Mouse (Mus musculus) heart, embryonic 15.5 days (tissue): Measurements from ENCODE around the gene Hspg2. TPM values are rescaled to one million over a fixed set of nuclear protein-coding genes. Genes with fewer than 3 reads are reported as not detected.

Source experiments
- ATAC-seq: fragments of 200-750 bp; cut with Nextera tagmentation; replicated peaks from 2 replicates; pipeline ENCODE4 v1.8.0; 2017; ENCODE audit warnings: low read depth, moderate TSS enrichment; ENCODE audit not compliant: insufficient number of reproducible peaks, insufficient read depth, low FRiP score
- H3K27ac ChIP-seq: fragments of 300-500 bp; sonication (generic); 2 replicates; pipeline ENCODE4 v1.5.1; 2015; ENCODE audit warnings: mild to moderate bottlenecking, inconsistent platforms
- H3K27me3 ChIP-seq: fragments of 300-500 bp; sonication (generic); 2 replicates; pipeline ENCODE4 v1.6.1; 2015; ENCODE audit warnings: inconsistent platforms
- H3K36me3 ChIP-seq: fragments of 300-500 bp; sonication (generic); 2 replicates; pipeline ENCODE4 v1.6.1; 2015; ENCODE audit warnings: mild to moderate bottlenecking, inconsistent platforms
- H3K4me1 ChIP-seq: fragments of 300-500 bp; sonication (generic); replicated peaks from 2 replicates; pipeline ENCODE4 v1.6.1; 2015; ENCODE audit warnings: inconsistent platforms
- H3K4me2 ChIP-seq: fragments of 300-500 bp; sonication (generic); 2 replicates; pipeline ENCODE4 v1.6.1; 2015; ENCODE audit warnings: inconsistent platforms, mild to moderate bottlenecking, moderate library complexity
- H3K4me3 ChIP-seq: fragments of 300-500 bp; sonication (generic); 2 replicates; pipeline ENCODE4 v1.5.1; 2015; ENCODE audit warnings: mild to moderate bottlenecking, inconsistent platforms
- H3K9ac ChIP-seq: fragments of 300-500 bp; sonication (generic); 2 replicates; pipeline ENCODE4 v1.6.1; 2015; ENCODE audit warnings: mild to moderate bottlenecking, inconsistent platforms
- H3K9me3 ChIP-seq: fragments of 300-500 bp; sonication (generic); replicated peaks from 2 replicates; pipeline ENCODE4 v1.6.1; 2016; ENCODE audit warnings: inconsistent platforms
- WGBS: fragments of 180-500 bp; shearing (Covaris S2); methylation state at CpG from one replicate; pipeline ENCODE4 v1.1.7; 2015; ENCODE audit warnings: mixed read lengths; 5-methylcytosine and 5-hydroxymethylcytosine counted together
- polyA plus RNA-seq: library from polyadenylated mRNA; unstranded; fragments of >200 nt; fragmentation: Nextera tagmentation; extraction: Ambion mirVana; gene quantifications from 2 replicates; pipeline ENCODE4 v1.2.1, GENCODE M21; 2015

The Hspg2 gene
- polyA plus RNA-seq, 1 experiment from 2014 or later: 41.3 TPM

DNA sequence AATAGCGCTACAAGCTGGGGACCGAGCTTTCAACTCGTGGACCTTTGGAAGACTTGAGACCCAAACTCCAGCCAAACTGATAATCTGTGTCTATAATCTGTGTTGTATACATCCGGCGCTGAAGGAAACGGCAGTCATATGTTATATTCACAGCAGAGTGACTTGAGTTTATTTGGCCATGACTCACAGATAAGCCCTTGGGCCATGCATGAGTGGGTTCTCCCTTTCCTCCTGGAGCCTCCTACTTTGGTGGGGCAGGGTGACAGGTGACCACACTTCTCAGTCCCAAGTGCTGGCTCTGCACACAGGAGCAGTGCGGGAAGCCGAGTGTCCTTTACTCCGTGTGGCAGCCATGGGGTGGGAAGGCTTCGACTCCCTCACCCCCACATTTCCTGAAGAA, 38.1 kb downstream of the Hspg2 start:
- H3K4me1 ChIP-seq: peaks cover 26% of the 10 kb centered on the region
- H3K36me3 ChIP-seq: peaks cover 85% of the 10 kb centered on the region
- H3K27me3 ChIP-seq: no peaks in the 10 kb centered on the region
- H3K9me3 ChIP-seq: no peaks in the 10 kb centered on the region
- H3K9ac ChIP-seq: no peak overlapping the region
- H3K27ac ChIP-seq: 0 out of 2 replicates have a peak overlapping the region, but pooled peaks have one; percentile 29
- H3K4me2 ChIP-seq: no peak overlapping the region
- 74% methylated on average over 10 of the region's 10 CpGs for WGBS
- no peak overlapping the region for H3K4me3 ChIP-seq
- ATAC-seq: no peak

DNA sequence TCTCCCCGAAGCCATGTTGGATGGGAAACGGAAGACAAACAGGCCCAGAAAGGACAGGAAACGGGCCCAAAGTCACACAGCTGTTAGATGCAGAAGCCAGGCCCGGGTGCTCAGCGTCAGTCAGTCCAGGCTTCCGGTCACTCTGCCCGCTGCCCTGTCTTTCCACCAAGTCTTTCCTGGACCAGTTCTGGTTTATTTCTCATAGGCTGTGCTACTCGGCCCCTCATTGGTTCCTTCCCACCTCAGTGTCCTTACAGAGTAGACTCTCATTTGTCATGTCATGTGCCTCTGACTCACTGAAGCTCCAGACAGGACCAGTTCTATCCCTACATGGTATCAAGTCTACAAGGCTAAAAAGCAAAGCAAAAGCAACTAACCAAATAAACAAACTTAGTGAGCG, 41.0 kb downstream of the Hspg2 start:
- 70% methylated on average over 9 of the region's 9 CpGs for WGBS
- Histone ChIP-seq H3K4me1 (0 out of 2 replicates have a peak, but pooled peaks cover 3% of the 10 kb centered on the region), H3K4me2 (no peak overlapping the region), H3K36me3 (peaks cover 86% of the 10 kb centered on the region), H3K27me3 (no peaks in the 10 kb centered on the region), H3K4me3 (no peak overlapping the region), H3K9me3 (no peaks in the 10 kb centered on the region), H3K27ac (no peak overlapping the region), H3K9ac (no peak overlapping the region)
- ATAC-seq: no peak; the same call in 1 of the 2 replicates

DNA sequence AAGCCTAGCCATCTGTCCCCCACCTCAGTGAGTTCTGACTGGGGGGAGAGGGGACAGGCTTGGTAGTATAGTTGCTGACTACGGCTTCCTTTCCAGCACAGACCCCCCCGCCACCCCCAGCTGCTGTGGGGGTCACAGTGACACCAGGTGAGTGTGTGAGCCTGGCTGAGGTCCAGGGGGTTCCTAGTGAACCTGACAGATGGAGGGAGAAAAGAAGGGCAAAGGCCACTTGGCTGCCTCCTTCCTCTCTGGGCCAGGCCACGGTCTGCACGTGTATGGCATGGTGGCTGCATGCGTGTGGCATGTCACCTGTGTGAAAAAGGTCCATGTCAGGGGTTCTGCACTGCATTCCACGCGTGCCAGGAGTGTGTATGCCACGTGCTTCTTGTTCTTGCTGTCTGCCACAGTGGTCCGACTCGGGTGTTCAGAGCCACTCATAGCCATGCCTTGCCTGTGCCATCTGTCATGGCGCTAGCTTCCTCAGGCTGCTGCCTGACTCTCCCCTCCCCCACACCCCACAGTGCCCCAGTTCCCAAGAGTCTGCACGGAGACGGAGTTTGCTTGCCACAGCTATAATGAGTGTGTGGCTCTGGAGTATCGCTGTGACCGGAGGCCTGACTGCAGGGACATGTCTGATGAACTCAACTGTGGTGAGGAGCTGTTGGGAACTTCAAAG, 41.6 kb downstream of the Hspg2 start:
- ATAC-seq: no peak
- H3K27me3 ChIP-seq: no peaks in the 10 kb centered on the region
- 86% methylated on average over 15 of the region's 15 CpGs for WGBS

DNA sequence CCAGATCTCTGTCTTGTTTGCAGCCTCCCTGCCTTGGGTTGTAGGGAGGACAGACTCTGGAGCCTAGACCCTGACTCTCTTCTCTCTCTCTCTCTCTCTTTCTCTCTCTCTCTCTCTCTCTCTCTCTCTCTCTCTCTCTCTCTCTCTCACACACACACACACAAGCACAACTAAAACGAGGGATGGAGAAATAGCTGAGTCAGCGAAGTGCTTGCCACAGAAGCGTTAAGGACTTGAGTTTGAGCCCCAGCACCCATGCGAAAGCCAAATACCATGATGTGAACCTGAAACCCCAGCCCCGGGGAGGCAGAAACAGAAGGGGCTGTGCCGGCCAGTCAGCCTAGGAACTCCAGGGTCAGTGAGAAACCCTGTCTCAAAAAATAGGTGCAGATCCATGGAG, 44.3 kb downstream of the Hspg2 start:
- Histone ChIP-seq H3K9me3 (no peaks in the 10 kb centered on the region), H3K27me3 (no peaks in the 10 kb centered on the region), H3K4me2 (no peak overlapping the region), H3K27ac (no peak overlapping the region), H3K4me1 (no peaks in the 10 kb centered on the region), H3K36me3 (peaks cover 96% of the 10 kb centered on the region), H3K9ac (no peak overlapping the region), H3K4me3 (no peak overlapping the region)
- no peak for ATAC-seq
- 81% methylated on average over 6 of the region's 6 CpGs for WGBS

More for the DNA sequence above, 41.6 kb downstream of the Hspg2 start:
- Histone ChIP-seq H3K27ac (no peak overlapping the region; the same call in 1 of the 2 replicates), H3K4me1 (0 out of 2 replicates have a peak, but pooled peaks cover 3% of the 10 kb centered on the region), H3K9me3 (no peaks in the 10 kb centered on the region), H3K9ac (no peak overlapping the region), H3K4me3 (no peak overlapping the region), H3K4me2 (no peak overlapping the region), H3K36me3 (peaks cover 84% of the 10 kb centered on the region)

DNA sequence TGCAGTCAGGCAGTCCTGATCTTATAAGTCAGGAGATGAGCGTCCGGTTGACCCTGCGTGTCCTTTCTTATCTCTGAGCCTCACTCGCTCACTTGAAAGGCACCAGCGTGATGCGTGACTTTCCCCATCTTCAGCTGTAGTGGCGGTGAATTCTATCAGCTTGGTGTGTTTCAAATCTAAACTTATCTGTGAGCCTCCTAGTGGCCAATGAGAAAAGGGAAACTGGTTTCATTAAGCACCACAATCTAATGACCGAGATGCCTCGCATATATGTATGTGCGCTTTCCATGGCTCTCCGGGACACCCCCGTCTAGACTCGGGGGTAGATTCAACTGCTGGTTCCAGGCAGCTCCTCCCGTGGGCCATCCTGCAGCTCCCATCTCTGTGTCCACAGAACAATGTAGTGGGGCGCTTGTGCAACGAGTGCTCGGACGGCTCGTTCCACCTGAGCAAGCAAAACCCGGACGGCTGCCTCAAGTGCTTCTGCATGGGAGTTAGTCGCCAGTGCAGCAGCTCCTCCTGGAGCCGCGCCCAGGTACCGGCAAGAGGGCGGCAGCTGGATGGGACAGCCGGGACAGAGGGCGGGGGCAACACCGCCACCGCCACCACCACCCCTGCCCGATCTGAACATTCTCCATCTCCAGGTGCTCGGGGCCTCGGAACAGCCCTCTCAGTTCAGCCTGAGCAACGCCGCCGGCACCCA, 49.6 kb downstream of the Hspg2 start:
- no peaks in the 10 kb centered on the region for H3K9me3 ChIP-seq

DNA sequence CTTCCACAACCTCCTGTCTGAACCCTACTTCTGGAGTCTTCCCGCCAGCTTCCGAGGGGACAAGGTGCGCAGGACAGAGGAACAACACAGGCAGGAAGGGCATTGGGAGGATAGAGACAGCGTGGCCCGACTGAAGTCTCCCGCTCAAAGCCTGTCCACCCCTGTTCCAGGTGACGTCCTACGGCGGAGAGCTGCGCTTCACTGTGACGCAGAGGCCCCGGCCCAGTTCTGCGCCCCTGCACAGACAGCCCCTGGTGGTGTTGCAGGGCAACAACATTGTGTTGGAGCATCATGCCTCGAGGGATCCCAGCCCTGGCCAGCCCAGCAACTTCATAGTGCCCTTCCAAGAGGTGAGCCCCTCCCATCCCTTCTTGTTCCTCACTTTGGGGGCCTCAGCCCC, 50.2 kb downstream of the Hspg2 start:
- no peak overlapping the region for H3K9ac ChIP-seq
- H3K4me3 ChIP-seq: no peak overlapping the region
- no peak for ATAC-seq
- peaks cover 98% of the 10 kb centered on the region for H3K36me3 ChIP-seq
- no peak overlapping the region for H3K27ac ChIP-seq
- H3K4me1 ChIP-seq: no peaks in the 10 kb centered on the region
- WGBS: 92% methylated on average over 14 of the region's 14 CpGs
- no peaks in the 10 kb centered on the region for H3K27me3 ChIP-seq
- H3K9me3 ChIP-seq: no peaks in the 10 kb centered on the region
- H3K4me2 ChIP-seq: no peak overlapping the region

More for the DNA sequence above, 49.6 kb downstream of the Hspg2 start:
- H3K27ac ChIP-seq: no peak overlapping the region
- H3K4me3 ChIP-seq: no peak overlapping the region
- no peak overlapping the region for H3K9ac ChIP-seq
- ATAC-seq: no peak
- H3K36me3 ChIP-seq: peaks cover 98% of the 10 kb centered on the region
- H3K4me2 ChIP-seq: no peak overlapping the region
- H3K27me3 ChIP-seq: no peaks in the 10 kb centered on the region
- WGBS: 74% methylated on average over 36 of the region's 36 CpGs
- H3K4me1 ChIP-seq: no peaks in the 10 kb centered on the region

DNA sequence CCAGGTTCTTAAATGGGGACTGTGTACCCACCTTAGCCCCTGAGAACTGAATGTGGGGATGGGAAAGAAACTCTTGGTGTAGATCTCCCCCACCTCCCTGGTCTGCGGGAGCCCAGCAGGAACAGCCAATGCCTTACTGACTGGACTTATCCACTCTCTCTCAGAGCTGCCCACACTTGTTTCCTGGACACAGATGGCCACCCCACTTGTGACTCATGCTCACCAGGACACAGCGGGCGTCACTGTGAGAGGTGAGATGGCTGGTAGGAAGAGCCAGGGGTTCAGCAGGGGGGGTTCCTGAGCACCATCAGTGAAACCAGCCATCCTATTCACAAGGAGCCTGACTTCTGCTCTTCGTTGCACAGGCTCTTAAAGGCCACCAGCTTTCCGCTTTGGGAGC, 51.8 kb downstream of the Hspg2 start:
- WGBS: 90% methylated on average over 5 of the region's 5 CpGs
- H3K4me1 ChIP-seq: no peaks in the 10 kb centered on the region
- H3K36me3 ChIP-seq: peaks cover 100% of the 10 kb centered on the region
- H3K4me2 ChIP-seq: no peak overlapping the region
- H3K9ac ChIP-seq: no peak overlapping the region
- no peaks in the 10 kb centered on the region for H3K27me3 ChIP-seq
- H3K4me3 ChIP-seq: no peak overlapping the region
- H3K27ac ChIP-seq: no peak overlapping the region
- ATAC-seq: no peak
- H3K9me3 ChIP-seq: no peaks in the 10 kb centered on the region

DNA sequence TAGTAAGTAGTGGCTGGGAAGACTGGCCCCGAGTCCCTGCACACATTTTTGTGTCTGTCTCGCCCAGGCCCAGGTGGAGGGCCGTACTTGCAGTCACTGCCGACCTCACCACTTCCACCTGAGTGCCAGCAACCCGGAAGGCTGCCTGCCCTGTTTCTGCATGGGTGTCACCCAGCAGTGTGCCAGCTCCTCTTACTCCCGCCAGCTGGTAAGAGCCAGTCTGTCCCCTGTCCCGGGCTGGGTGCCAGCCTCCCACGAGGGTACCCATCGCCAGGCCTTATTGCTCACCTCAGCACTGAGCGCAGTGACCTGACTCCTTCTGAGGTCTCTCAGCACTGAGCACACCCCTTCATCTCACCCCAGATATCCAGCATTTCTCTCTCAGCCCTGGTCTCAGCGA, 53.4 kb downstream of the Hspg2 start:
- H3K9me3 ChIP-seq: no peaks in the 10 kb centered on the region

DNA sequence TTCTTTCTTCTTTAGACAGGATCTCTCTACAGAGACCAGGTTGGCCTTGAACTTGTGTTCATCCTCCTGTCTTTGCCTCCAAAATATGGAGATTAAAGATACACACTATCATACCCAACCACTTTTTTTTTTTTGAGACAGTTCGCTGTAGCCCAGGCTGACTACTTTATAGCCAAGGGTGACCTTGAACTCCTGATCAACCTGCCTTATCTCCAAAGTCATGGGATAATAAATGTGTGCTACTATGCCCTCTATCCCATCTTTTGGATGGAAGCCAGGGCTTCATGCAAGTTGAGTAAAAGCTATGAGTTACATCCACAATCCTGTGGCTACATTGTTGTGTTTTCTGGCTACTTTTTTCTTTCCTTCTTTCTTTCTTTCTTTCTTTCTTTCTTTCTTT, 56.9 kb downstream of the Hspg2 start:
- H3K27ac ChIP-seq: no peak overlapping the region

More for the DNA sequence above, 53.4 kb downstream of the Hspg2 start:
- Histone ChIP-seq H3K4me2 (no peak overlapping the region), H3K4me3 (no peak overlapping the region), H3K27ac (no peak overlapping the region), H3K4me1 (no peaks in the 10 kb centered on the region), H3K9ac (no peak overlapping the region), H3K27me3 (no peaks in the 10 kb centered on the region), H3K36me3 (peaks cover 96% of the 10 kb centered on the region)
- ATAC-seq: no peak
- 90% methylated on average over 11 of the region's 11 CpGs for WGBS

DNA sequence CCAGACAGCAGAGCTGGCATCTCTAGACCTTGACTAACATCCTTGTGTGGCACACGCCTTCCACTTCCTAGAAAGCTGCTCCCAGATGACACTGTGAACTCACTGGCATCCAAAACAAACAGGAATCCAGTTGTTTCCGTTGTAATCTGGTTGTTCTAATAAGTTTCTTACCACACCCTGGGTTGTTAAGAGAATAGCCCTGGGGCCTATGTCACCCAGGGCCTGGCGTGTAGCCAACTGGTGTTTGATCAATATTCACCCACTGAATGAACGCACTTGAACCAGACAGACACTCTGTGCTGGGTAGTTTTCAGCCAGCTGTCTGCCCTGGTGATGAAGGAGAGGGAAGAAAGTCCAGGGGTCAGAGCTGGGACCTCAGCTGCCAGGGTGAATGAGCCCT, 58.8 kb downstream of the Hspg2 start:
- H3K36me3 ChIP-seq: peaks cover 96% of the 10 kb centered on the region
- WGBS: 75% methylated on average over 4 of the region's 4 CpGs
- H3K9ac ChIP-seq: no peak overlapping the region
- no peaks in the 10 kb centered on the region for H3K9me3 ChIP-seq
- H3K27ac ChIP-seq: no peak overlapping the region
- no peak for ATAC-seq
- H3K4me3 ChIP-seq: no peak overlapping the region
- no peaks in the 10 kb centered on the region for H3K27me3 ChIP-seq
- no peaks in the 10 kb centered on the region for H3K4me1 ChIP-seq
- H3K4me2 ChIP-seq: no peak overlapping the region

More for the DNA sequence above, 56.9 kb downstream of the Hspg2 start:
- H3K4me2 ChIP-seq: no peak overlapping the region
- ATAC-seq: no peak
- no peaks in the 10 kb centered on the region for H3K27me3 ChIP-seq
- H3K36me3 ChIP-seq: peaks cover 96% of the 10 kb centered on the region
- H3K9ac ChIP-seq: no peak overlapping the region
- 88% methylated on average over 1 of the region's 1 CpGs for WGBS
- no peaks in the 10 kb centered on the region for H3K4me1 ChIP-seq
- H3K4me3 ChIP-seq: no peak overlapping the region
- no peaks in the 10 kb centered on the region for H3K9me3 ChIP-seq

DNA sequence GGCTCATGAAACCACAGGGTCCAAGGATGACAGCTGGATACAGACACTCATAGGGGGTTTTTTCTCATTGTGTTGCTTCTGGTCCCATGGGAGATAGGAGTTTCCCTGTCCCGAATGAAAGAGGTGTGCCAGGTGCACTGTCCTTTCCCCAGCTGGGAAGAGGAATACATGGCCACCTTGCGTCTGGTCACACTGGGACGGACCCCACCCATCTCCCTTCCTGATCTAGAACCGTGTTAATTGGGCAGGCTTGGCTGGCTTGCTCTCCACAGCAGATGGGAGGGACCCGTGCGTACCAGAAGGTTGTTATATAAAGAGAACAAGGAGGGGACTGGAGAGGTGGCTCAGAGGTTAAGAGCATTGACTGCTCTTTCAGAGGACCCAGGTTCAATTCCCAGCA, 59.3 kb downstream of the Hspg2 start:
- Histone ChIP-seq H3K36me3 (peaks cover 93% of the 10 kb centered on the region), H3K9me3 (no peaks in the 10 kb centered on the region), H3K27me3 (no peaks in the 10 kb centered on the region), H3K4me2 (no peak overlapping the region), H3K4me1 (no peaks in the 10 kb centered on the region), H3K9ac (no peak overlapping the region), H3K27ac (no peak overlapping the region), H3K4me3 (no peak overlapping the region)
- WGBS: 83% methylated on average over 6 of the region's 6 CpGs
- ATAC-seq: no peak
